Mouse (Mus musculus) forebrain, embryonic 11.5 days (tissue): ENCODE data around the gene Gorasp2. TPM values are rescaled to one million over a fixed set of nuclear protein-coding genes. Genes with fewer than 3 reads are reported as not detected.

Experiments used
- ATAC-seq: fragments of 200-750 bp; cut with Nextera tagmentation; replicated peaks from 2 replicates; pipeline ENCODE4 v1.8.0; 2017; ENCODE audit warnings: moderate TSS enrichment; ENCODE audit not compliant: low FRiP score
- DNase-seq: peaks from one replicate; pipeline ENCODE4 v3.0.0-alpha.2; 2017; ENCODE audit warnings: low spot score
- H3K27ac ChIP-seq: fragments of 300-500 bp; sonication (generic); 2 replicates; pipeline ENCODE4 v1.5.1; 2014; ENCODE audit warnings: low read depth, low read length
- H3K27me3 ChIP-seq: fragments of 300-500 bp; sonication (generic); 2 replicates; pipeline ENCODE4 v1.6.1; 2014; ENCODE audit warnings: mild to moderate bottlenecking, low read length, mixed read lengths; ENCODE audit not compliant: control insufficient read depth, insufficient read depth
- H3K36me3 ChIP-seq: fragments of 300-500 bp; sonication (generic); 2 replicates; pipeline ENCODE4 v1.6.1; 2014; ENCODE audit warnings: mild to moderate bottlenecking, low read length, moderate library complexity, mixed read lengths; ENCODE audit not compliant: control insufficient read depth, insufficient read depth
- H3K4me1 ChIP-seq: fragments of 300-500 bp; sonication (generic); replicated peaks from 2 replicates; pipeline ENCODE4 v1.6.1; 2014; ENCODE audit warnings: low read length, mixed read lengths; ENCODE audit not compliant: control insufficient read depth, insufficient read depth
- H3K4me2 ChIP-seq: fragments of 300-500 bp; sonication (generic); 2 replicates; pipeline ENCODE4 v1.6.1; 2014; ENCODE audit warnings: low read depth, mild to moderate bottlenecking, low read length, moderate library complexity, mixed read lengths; ENCODE audit not compliant: severe bottlenecking
- H3K4me3 ChIP-seq: fragments of 300-500 bp; sonication (generic); 2 replicates; pipeline ENCODE4 v1.5.1; 2014; ENCODE audit warnings: low read depth, low read length
- H3K9ac ChIP-seq: fragments of 300-500 bp; sonication (generic); 2 replicates; pipeline ENCODE4 v1.6.1; 2014; ENCODE audit warnings: low read length
- H3K9me3 ChIP-seq: fragments of 300-500 bp; sonication (generic); 2 replicates; pipeline ENCODE4 v1.6.1; 2016; ENCODE audit warnings: low read length, mixed read lengths; ENCODE audit not compliant: control insufficient read depth
- WGBS: fragments of 180-500 bp; shearing (Covaris S2); extraction: QIAGEN DNeasy Blood & Tissue Kit; methylation state at CpG from one replicate; pipeline ENCODE4 v1.1.7; 2014; 5-methylcytosine and 5-hydroxymethylcytosine counted together
- polyA plus RNA-seq: library from polyadenylated mRNA; unstranded; fragments of >200 nt; fragmentation: Nextera tagmentation; extraction: Ambion mirVana; gene quantifications from 2 replicates; pipeline ENCODE4 v1.2.1, GENCODE M21; 2014

Gorasp2 gene
- polyA plus RNA-seq, 1 experiment from 2014 or later = 150 TPM

DNA sequence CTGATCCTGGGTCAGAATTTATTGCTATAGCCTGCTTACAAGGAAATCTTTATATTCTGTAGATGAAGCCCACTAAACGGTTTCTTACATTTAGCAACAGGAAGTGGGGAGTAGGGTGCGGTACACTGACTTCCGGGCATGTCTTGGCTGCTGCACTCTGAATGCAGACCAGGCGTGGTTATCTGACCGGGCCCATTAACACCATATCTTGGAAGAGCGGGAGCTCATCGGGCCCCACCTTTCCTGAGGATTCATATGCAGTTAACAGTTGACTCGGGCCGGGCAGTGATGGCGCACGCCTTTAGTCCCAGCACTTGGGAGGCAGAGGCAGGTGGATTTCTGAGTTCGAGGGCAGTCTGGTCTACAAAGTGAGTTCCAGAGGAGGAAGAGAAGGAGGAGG, 33.0 kb upstream of the Gorasp2 start:
- Histone ChIP-seq H3K27me3 (no peaks in the 10 kb centered on the region), H3K36me3 (no peaks in the 10 kb centered on the region), H3K9me3 (no peaks in the 10 kb centered on the region), H3K4me2 (no peak overlapping the region), H3K9ac (no peak overlapping the region), H3K27ac (no peak overlapping the region), H3K4me1 (no peaks in the 10 kb centered on the region), H3K4me3 (no peak overlapping the region)
- 93% methylated on average over 12 of the region's 12 CpGs for WGBS
- ATAC-seq = no peak
- DNase-seq = no peak

GRCm38 (mm10) chr2:70629339-70629761, 32.0 kb upstream of the Gorasp2 start:
- Histone ChIP-seq H3K9me3 (no peaks in the 10 kb centered on the region), H3K27ac (no peak overlapping the region), H3K4me2 (peak overlapping the region; percentile 5; the same call in 1 of the 2 replicates), H3K9ac (no peak overlapping the region), H3K27me3 (no peaks in the 10 kb centered on the region), H3K36me3 (no peaks in the 10 kb centered on the region), H3K4me3 (no peak overlapping the region), H3K4me1 (no peaks in the 10 kb centered on the region)
- peak; percentile 58 for DNase-seq
- WGBS = 26% methylated on average over 10 of the region's 10 CpGs
- ATAC-seq = peak; percentile 49; the same call in 1 of the 2 replicates

DNA sequence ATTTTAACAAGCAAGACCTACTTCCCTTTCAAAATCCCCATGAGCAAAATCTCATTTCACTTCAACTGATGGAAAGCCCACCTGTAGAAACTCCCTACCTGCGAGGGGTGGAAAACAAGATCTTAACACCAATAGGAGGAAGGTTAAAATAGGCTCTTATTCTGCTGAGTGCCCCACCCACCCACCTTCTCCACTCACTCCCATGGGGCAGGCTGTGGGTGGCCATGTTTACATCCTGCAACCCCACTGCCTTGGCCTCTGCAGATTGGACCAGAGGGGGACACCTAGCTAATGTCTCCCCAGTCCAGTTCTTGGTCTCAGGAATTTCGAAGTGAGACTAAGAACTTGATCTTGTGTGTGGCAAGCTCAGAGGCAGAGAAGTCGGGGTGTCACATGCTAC, 31.5 kb upstream of the Gorasp2 start:
- Histone ChIP-seq H3K9me3 (no peaks in the 10 kb centered on the region), H3K9ac (no peak overlapping the region), H3K36me3 (no peaks in the 10 kb centered on the region), H3K27me3 (no peaks in the 10 kb centered on the region), H3K4me2 (no peak overlapping the region), H3K4me1 (no peaks in the 10 kb centered on the region), H3K27ac (no peak overlapping the region), H3K4me3 (no peak overlapping the region)
- 82% methylated on average over 3 of the region's 3 CpGs for WGBS
- ATAC-seq = no peak
- DNase-seq = no peak

DNA sequence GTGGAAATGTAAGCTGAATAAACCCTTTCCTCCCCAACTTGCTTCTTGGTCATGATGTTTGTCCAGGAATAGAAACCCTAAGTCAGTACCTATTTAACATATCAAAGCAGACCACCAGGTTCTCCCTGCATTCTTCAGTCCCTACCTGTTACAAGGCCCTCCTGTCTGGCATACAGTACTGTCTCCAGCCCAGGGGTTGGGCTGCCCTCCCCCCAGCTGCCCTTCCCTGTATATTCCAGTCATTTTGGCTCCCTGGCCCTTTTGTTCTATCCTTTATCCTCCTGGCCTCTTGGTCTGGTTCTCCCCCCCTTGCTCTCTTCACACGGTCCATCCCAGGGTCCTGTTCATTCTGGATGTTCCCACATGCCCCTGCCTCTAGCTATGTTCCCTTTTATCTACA, 30.1 kb upstream of the Gorasp2 start:
- ATAC-seq (no peak), DNase-seq (no peak)
- H3K4me3 ChIP-seq = no peak overlapping the region
- no peaks in the 10 kb centered on the region for H3K4me1 ChIP-seq
- H3K4me2 ChIP-seq = no peak overlapping the region
- no peaks in the 10 kb centered on the region for H3K27me3 ChIP-seq
- no peaks in the 10 kb centered on the region for H3K36me3 ChIP-seq
- no peaks in the 10 kb centered on the region for H3K9me3 ChIP-seq
- 82% methylated on average over 1 of the region's 1 CpGs for WGBS
- H3K27ac ChIP-seq = no peak overlapping the region
- H3K9ac ChIP-seq = no peak overlapping the region

DNA sequence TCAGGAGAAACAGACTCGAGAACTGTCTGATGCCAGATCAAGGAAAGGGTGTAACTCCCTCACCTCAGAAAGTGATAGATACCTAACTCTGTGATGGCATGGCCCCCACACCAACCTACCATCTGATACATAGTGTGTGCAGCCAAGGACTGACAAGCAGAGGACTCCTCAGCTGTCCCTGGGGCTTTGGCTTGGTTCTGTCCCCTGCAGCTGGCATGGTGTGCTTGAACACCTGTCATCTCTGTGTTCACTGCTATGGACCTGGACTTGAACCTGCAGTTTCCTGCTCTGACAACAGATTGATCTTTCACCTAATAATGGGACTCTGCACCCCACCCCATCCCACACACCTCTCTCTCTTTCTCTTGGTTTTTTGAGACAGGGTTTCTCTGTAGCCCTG, 29.0 kb upstream of the Gorasp2 start:
- Histone ChIP-seq H3K27ac (no peak overlapping the region), H3K36me3 (no peaks in the 10 kb centered on the region), H3K4me3 (no peak overlapping the region), H3K9me3 (no peaks in the 10 kb centered on the region), H3K9ac (no peak overlapping the region), H3K4me1 (no peaks in the 10 kb centered on the region), H3K4me2 (no peak overlapping the region), H3K27me3 (no peaks in the 10 kb centered on the region)
- no peak for DNase-seq
- no peak for ATAC-seq
- WGBS = 87% methylated on average over 1 of the region's 1 CpGs

DNA sequence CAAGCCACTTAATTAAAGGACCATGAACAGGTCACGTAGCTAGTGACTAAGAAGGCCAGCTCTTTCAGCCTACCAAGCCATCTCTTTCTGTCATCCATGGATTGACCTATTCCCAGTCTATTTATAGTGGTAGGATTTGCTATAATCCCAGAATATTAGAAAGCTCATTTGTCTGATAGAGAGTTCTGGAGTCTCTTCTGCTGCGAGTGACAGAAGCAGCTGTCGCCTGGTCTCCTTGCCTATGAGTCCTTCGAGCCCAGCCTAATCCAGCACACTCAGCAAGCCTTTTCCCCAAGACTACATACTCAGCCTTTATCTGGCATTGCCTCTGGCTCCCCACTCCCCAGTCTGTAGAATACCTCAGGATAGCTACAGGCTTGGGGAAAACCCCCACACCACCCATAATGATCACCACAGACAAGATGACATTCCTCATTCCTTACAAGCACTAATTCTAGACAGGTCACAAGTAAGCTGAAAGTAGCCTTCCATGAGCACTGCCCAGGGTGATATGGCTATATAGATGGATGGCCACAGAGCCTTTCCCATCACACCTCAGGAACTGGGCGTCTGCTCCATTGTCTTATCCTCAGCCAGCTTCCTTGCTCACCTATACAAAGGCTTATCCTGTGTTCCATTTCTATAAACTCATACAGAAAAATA, 27.2 kb upstream of the Gorasp2 start:
- Histone ChIP-seq H3K4me1 (no peaks in the 10 kb centered on the region), H3K27me3 (no peaks in the 10 kb centered on the region), H3K9ac (no peak overlapping the region), H3K4me3 (no peak overlapping the region), H3K9me3 (no peaks in the 10 kb centered on the region), H3K4me2 (no peak overlapping the region), H3K27ac (no peak overlapping the region), H3K36me3 (no peaks in the 10 kb centered on the region)
- DNase-seq (no peak), ATAC-seq (no peak)
- 88% methylated on average over 5 of the region's 5 CpGs for WGBS

GRCm38 (mm10) chr2:70640968-70641367, 20.4 kb upstream of the Gorasp2 start:
- DNase-seq = no peak
- ATAC-seq = no peak
- Histone ChIP-seq H3K27ac (no peak overlapping the region), H3K9ac (no peak overlapping the region), H3K27me3 (no peaks in the 10 kb centered on the region), H3K4me3 (no peak overlapping the region), H3K36me3 (no peaks in the 10 kb centered on the region), H3K4me2 (no peak overlapping the region), H3K9me3 (no peaks in the 10 kb centered on the region), H3K4me1 (no peaks in the 10 kb centered on the region; the same call in 1 of the 2 replicates)

DNA sequence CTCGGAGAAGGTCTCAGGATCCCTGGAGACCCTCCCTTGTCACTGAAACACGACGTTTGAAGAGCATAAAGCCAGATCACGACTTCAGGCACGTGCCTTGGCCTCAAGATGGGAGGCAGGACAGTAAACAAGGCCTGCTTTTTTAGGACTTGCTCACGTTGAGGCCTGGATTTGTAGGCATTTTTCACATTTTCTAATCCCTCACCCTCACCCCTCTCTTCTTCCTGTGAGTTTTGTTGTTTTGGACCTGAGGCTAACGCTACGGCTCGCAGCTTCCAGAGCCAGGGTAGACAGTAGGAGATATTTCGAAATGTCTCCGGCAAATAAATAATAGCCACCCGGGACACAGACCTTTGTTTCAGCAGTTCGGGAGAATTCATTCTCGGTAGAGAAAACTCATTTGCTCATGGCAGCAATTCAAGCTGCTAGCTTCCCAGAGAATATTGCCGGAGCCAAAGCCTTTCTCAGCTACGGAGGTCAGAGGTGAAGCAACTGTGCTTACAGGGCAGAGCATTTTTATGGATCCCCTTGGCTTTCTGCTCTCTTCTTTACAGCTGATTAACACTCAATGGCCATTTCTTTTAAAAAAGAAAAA, 18.3 kb upstream of the Gorasp2 start:
- Histone ChIP-seq H3K9me3 (no peaks in the 10 kb centered on the region), H3K9ac (no peak overlapping the region), H3K36me3 (no peaks in the 10 kb centered on the region), H3K4me3 (no peak overlapping the region), H3K27me3 (no peaks in the 10 kb centered on the region), H3K4me2 (no peak overlapping the region), H3K4me1 (no peaks in the 10 kb centered on the region; the same call in 1 of the 2 replicates), H3K27ac (no peak overlapping the region)
- DNase-seq (no peak), ATAC-seq (no peak)
- WGBS = 52% methylated on average over 16 of the region's 16 CpGs

GRCm38 (mm10) chr2:70645266-70645780, 16.1 kb upstream of the Gorasp2 start:
- Histone ChIP-seq H3K4me3 (no peak overlapping the region), H3K9me3 (no peaks in the 10 kb centered on the region), H3K36me3 (no peaks in the 10 kb centered on the region), H3K27me3 (no peaks in the 10 kb centered on the region), H3K4me1 (no peaks in the 10 kb centered on the region; the same call in 1 of the 2 replicates), H3K9ac (no peak overlapping the region), H3K4me2 (no peak overlapping the region), H3K27ac (no peak overlapping the region)
- 70% methylated on average over 6 of the region's 6 CpGs for WGBS
- DNase-seq (no peak), ATAC-seq (no peak)
